Mouse (Mus musculus) cerebellum, adult 2 months (tissue): ENCODE measurements around the gene Ror2. TPM values are rescaled to one million over a fixed set of nuclear protein-coding genes. Genes with fewer than 3 reads are reported as not detected.
"Not testable (repeated sequence)": the region's sequence is repeated elsewhere in the genome, so short reads cannot be mapped to it uniquely, and the experiment has no call there.

Source experiments
- DNase-seq, 2 experiments: peaks; one replicate each; pipeline ENCODE4 v3.0.0; 2021
- H3K27ac ChIP-seq: fragments of 200-500 bp; 2 replicates; pipeline ENCODE4 v1.5.1; 2012; ENCODE audit warnings: low read length, control low read depth, inconsistent platforms; ENCODE audit not compliant: insufficient read depth
- H3K27me3 ChIP-seq: fragments of 200-500 bp; 2 replicates; pipeline ENCODE4 v1.6.1; 2012; ENCODE audit warnings: inconsistent platforms, mild to moderate bottlenecking, low read length, moderate library complexity; ENCODE audit not compliant: control insufficient read depth, insufficient read depth
- H3K4me1 ChIP-seq: fragments of 200-500 bp; 2 replicates; pipeline ENCODE4 v1.6.1; 2011; ENCODE audit warnings: low read length; ENCODE audit not compliant: control insufficient read depth, insufficient read depth
- H3K4me3 ChIP-seq: fragments of 200-500 bp; replicated peaks from 2 replicates; pipeline ENCODE3; 2011; ENCODE audit warnings: mild to moderate bottlenecking, low read depth, low read length, control low read depth; ENCODE audit not compliant: insufficient read depth
- CTCF ChIP-seq: fragments of 200-500 bp; IDR thresholded peaks from 2 replicates; pipeline ENCODE4 v1.5.1; 2011; ENCODE audit warnings: low read depth, mild to moderate bottlenecking, control low read depth, low read length, moderate library complexity, borderline replicate concordance; ENCODE audit not compliant: insufficient read depth
- POLR2A ChIP-seq: fragments of 200-500 bp; IDR thresholded peaks from 2 replicates; pipeline ENCODE4 v1.6.1; 2011; ENCODE audit warnings: low read length, control low read depth, borderline replicate concordance; ENCODE audit not compliant: insufficient read depth
- WGBS: fragments of 180-500 bp; shearing (Covaris S2); methylation state at CpG from one replicate; pipeline ENCODE4 v1.1.7; 2018; 5-methylcytosine and 5-hydroxymethylcytosine counted together
- polyA plus RNA-seq: library from polyadenylated mRNA; depleted of rRNA; stranded (reverse); fragments of >200 nt; gene quantifications from 2 replicates; pipeline ENCODE4 v1.2.3, GENCODE M21; 2012; rRNA removed

The Ror2 gene
- polyA plus RNA-seq, result 1.1 and 1.4 TPM in 2 replicates

GRCm38 (mm10) chr13:53285756-53286361 lies at the start of gene Ror2:
Ror2 (minus strand) TSS chr13:53286124.
- Histone ChIP-seq H3K4me1 (no peaks in the 10 kb centered on the region), H3K27me3 (no peaks in the 10 kb centered on the region; the same call in 1 of the 2 replicates), H3K27ac (no peak within 1 kb of the TSS), H3K4me3 (no peak within 1 kb of the TSS)
- DNase-seq, result no peak
- WGBS, result 2% methylated on average over 65 of the region's 68 CpGs
- no peak for TF ChIP-seq POLR2A

- Histone ChIP-seq H3K4me3 (no peak overlapping the region), H3K27me3 (no peaks in the 10 kb centered on the region), H3K4me1 (no peaks in the 10 kb centered on the region), H3K27ac (no peak overlapping the region)
- WGBS, result 93% methylated on average over 8 of the region's 8 CpGs
- TF ChIP-seq POLR2A, result no peak
- TF ChIP-seq CTCF, result no peak
- DNase-seq, result no peak
Observed at GRCm38 (mm10) chr13:53333769-53334168, 47.8 kb upstream of the Ror2 start.

- Histone ChIP-seq H3K4me3 (no peak overlapping the region), H3K4me1 (no peaks in the 10 kb centered on the region), H3K27me3 (no peaks in the 10 kb centered on the region), H3K27ac (no peak overlapping the region)
- TF ChIP-seq CTCF (no peak), POLR2A (no peak)
- 45% methylated on average over 2 of the region's 2 CpGs for WGBS
- DNase-seq, result no peak
Observed at GRCm38 (mm10) chr13:53330246-53330645, 44.3 kb upstream of the Ror2 start.

DNA sequence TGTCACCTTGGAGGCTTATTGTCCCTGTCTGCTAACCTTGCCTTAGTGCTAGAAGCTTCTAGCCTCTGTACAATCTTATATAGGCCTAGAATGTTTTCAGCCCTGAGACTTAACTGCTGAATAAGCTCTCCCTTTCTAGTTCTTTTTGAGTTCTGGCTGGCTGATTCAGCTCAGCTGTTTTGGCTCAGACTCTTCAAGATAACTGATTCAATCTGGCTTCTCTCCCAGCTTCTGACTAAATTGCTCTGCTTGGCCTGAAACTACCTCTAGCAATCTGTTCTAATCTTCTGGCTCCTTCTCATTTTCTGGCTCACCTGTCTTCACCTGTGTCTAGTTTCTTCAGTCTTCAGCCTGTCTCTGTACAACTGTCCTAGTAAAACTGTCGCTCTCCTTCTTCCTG lies 39.6 kb upstream of the Ror2 start:
- 79% methylated on average over 1 of the region's 1 CpGs for whole genome bisulfite sequencing
- H3K4me3 ChIP-seq, result no peak overlapping the region
- H3K4me1 ChIP-seq, result no peaks in the 10 kb centered on the region
- no peak for DNase-seq
- no peak overlapping the region for H3K27ac ChIP-seq
- no peaks in the 10 kb centered on the region for H3K27me3 ChIP-seq
- TF ChIP-seq POLR2A (no peak), CTCF (no peak)

DNA sequence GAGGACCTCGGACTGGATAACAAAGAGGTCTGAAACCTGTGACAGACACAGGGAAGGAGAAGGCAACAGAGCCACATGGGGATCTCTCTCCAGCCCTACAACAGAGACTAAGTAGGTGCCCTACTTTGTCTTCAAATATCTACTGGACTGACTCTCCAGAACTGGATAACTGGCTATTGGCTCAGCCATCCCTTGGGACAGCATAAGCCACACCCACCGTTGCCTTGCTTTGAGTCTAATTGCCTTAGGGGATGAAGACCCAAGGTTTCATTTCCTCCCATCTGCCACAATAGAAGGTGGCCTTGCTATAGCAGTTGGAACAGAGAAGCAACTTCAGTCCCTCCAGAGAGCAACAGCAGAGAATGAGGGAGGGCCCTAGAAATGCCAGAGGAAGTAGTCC lies 37.7 kb upstream of the Ror2 start:
- H3K4me3 ChIP-seq, result no peak overlapping the region
- no peaks in the 10 kb centered on the region for H3K27me3 ChIP-seq
- TF ChIP-seq POLR2A (no peak), CTCF (no peak)
- no peaks in the 10 kb centered on the region for H3K4me1 ChIP-seq
- no peak overlapping the region for H3K27ac ChIP-seq
- no peak for DNase-seq
- 75% methylated on average over 2 of the region's 2 CpGs for WGBS

GRCm38 (mm10) chr13:53320899-53321298 lies 35.0 kb upstream of the Ror2 start:
- DNase-seq, result no peak
- Histone ChIP-seq H3K27me3 (no peaks in the 10 kb centered on the region), H3K27ac (no peak overlapping the region), H3K4me1 (no peaks in the 10 kb centered on the region), H3K4me3 (no peak overlapping the region)
- WGBS, result 84% methylated on average over 12 of the region's 12 CpGs
- TF ChIP-seq CTCF (no peak), POLR2A (no peak)

- Histone ChIP-seq H3K27ac (no peak overlapping the region), H3K4me1 (no peaks in the 10 kb centered on the region), H3K4me3 (no peak overlapping the region), H3K27me3 (no peaks in the 10 kb centered on the region)
- 75% methylated on average over 11 of the region's 11 CpGs for WGBS
- no peak for DNase-seq
- no peak for TF ChIP-seq CTCF
- TF ChIP-seq POLR2A, result no peak
Observed at GRCm38 (mm10) chr13:53316515-53317295, 30.8 kb upstream of the Ror2 start.

- H3K27me3 ChIP-seq, result not testable (repeated sequence)
Observed at GRCm38 (mm10) chr13:53315757-53316156, 29.8 kb upstream of the Ror2 start.

More at GRCm38 (mm10) chr13:53315757-53316156, 29.8 kb upstream of the Ror2 start:
- DNase-seq, H3K4me1 ChIP-seq, H3K27ac ChIP-seq, H3K4me3 ChIP-seq: not testable (repeated sequence)
- WGBS, result 84% methylated on average over 4 of the region's 4 CpGs
